Mouse (Mus musculus): ENCODE data around the gene Sh3d19.
A peak's percentile ranks its signal among the peaks of the same experiment; 100 is the strongest.

GRCm38 (mm10) chr3:86072889-86073288 lies 102.0 kb downstream of the Sh3d19 start:
- TF ChIP-seq CTCF (conservative IDR thresholded peaks at IDR 0.05 in 1 of 2, IDR thresholded peaks at IDR 0.05 in 1 of 2; ENCODE audit: low read depth in 2 of 2, low read length in 2 of 2) (no peak), POLR2A (IDR thresholded peaks at IDR 0.05; ENCODE audit: low read depth, low read length) (no peak), MAFK (IDR thresholded peaks at IDR 0.05; ENCODE audit: insufficient replicate concordance, low read length) (0 out of 2 replicates have a peak, but pooled peaks have one; percentile 55), USF1 (IDR thresholded peaks at IDR 0.05; ENCODE audit: low read depth, low read length) (no peak), UBTF (IDR thresholded peaks at IDR 0.05; ENCODE audit: low read depth, low read length) (no peak), POLR2AphosphoS2 (IDR thresholded peaks at IDR 0.05; ENCODE audit: low read depth, low read length) (no peak), ZNF384 (IDR thresholded peaks at IDR 0.05; ENCODE audit: low read depth, low read length) (no peak), NRF1 (IDR thresholded peaks at IDR 0.05; ENCODE audit: low read depth, low read length) (no peak), SIN3A (IDR thresholded peaks at IDR 0.05; ENCODE audit: low read length) (no peak)
